Mouse (Mus musculus): Measurements from ENCODE around the gene Ctrb1. TPM values are rescaled to one million over a fixed set of nuclear protein-coding genes. Genes with fewer than 3 reads are reported as not detected.

The Ctrb1 gene
- polyA plus RNA-seq, 1 experiment from 2014 or later = not detected

GRCm38 (mm10) chr8:111715514-111715913 lies 24.7 kb upstream of the Ctrb1 start:
- H3K9me3 ChIP-seq = no peaks in the 10 kb centered on the region
- H3K9ac ChIP-seq = no peak overlapping the region
- no peaks in the 10 kb centered on the region for H3K27me3 ChIP-seq
- no peak overlapping the region for H3K4me3 ChIP-seq (replicated peaks)
- no peak overlapping the region for H3K4me2 ChIP-seq
- H3K27ac ChIP-seq = peak overlapping the region; percentile 98; the same call in 1 of the 2 replicates
- 91% methylated on average over 13 of the region's 13 CpGs for WGBS
- peaks cover 39% of the 10 kb centered on the region for H3K4me1 ChIP-seq
- ATAC-seq (ENCODE audit: low FRiP score) = no peak
- peaks cover 65% of the 10 kb centered on the region for H3K36me3 ChIP-seq (replicated peaks)

GRCm38 (mm10) chr8:111714295-111714694 lies 23.5 kb upstream of the Ctrb1 start:
- no peak overlapping the region for H3K4me2 ChIP-seq
- 98% methylated on average over 12 of the region's 12 CpGs for WGBS
- peaks cover 65% of the 10 kb centered on the region for H3K36me3 ChIP-seq (replicated peaks)
- no peaks in the 10 kb centered on the region for H3K9me3 ChIP-seq
- no peak for ATAC-seq (ENCODE audit: low FRiP score)
- no peak overlapping the region for H3K4me3 ChIP-seq (replicated peaks)
- H3K27me3 ChIP-seq = no peaks in the 10 kb centered on the region
- H3K27ac ChIP-seq = no peak overlapping the region
- H3K9ac ChIP-seq = no peak overlapping the region
- H3K4me1 ChIP-seq = peaks cover 39% of the 10 kb centered on the region

GRCm38 (mm10) chr8:111713817-111714216 lies 23.0 kb upstream of the Ctrb1 start:
- Histone ChIP-seq H3K4me1 (peaks cover 35% of the 10 kb centered on the region), H3K27ac (no peak overlapping the region), H3K9me3 (no peaks in the 10 kb centered on the region), H3K9ac (no peak overlapping the region), H3K36me3 (replicated peaks) (peaks cover 67% of the 10 kb centered on the region), H3K4me2 (no peak overlapping the region), H3K27me3 (no peaks in the 10 kb centered on the region), H3K4me3 (replicated peaks) (no peak overlapping the region)
- WGBS = 95% methylated on average over 25 of the region's 25 CpGs
- ATAC-seq (ENCODE audit: low FRiP score) = no peak

- no peaks in the 10 kb centered on the region for H3K27me3 ChIP-seq
- H3K9me3 ChIP-seq = no peaks in the 10 kb centered on the region
- H3K27ac ChIP-seq = no peak overlapping the region
- WGBS = 94% methylated on average over 11 of the region's 11 CpGs
- ATAC-seq (ENCODE audit: low FRiP score) = no peak
- peaks cover 32% of the 10 kb centered on the region for H3K4me1 ChIP-seq
- no peak overlapping the region for H3K9ac ChIP-seq
- H3K36me3 ChIP-seq (replicated peaks) = peaks cover 67% of the 10 kb centered on the region
- H3K4me2 ChIP-seq = no peak overlapping the region
- no peak overlapping the region for H3K4me3 ChIP-seq (replicated peaks)
Observed at GRCm38 (mm10) chr8:111713291-111713690, 22.5 kb upstream of the Ctrb1 start.

- Histone ChIP-seq H3K36me3 (replicated peaks) (peaks cover 67% of the 10 kb centered on the region), H3K4me2 (no peak overlapping the region), H3K4me1 (peaks cover 25% of the 10 kb centered on the region), H3K27me3 (no peaks in the 10 kb centered on the region), H3K9ac (no peak overlapping the region), H3K9me3 (no peaks in the 10 kb centered on the region), H3K27ac (no peak overlapping the region), H3K4me3 (replicated peaks) (no peak overlapping the region)
- ATAC-seq (ENCODE audit: low FRiP score) = no peak
- 83% methylated on average over 6 of the region's 6 CpGs for WGBS
Observed at GRCm38 (mm10) chr8:111712588-111712987, 21.8 kb upstream of the Ctrb1 start.

- H3K9ac ChIP-seq = no peak overlapping the region
- 86% methylated on average over 9 of the region's 9 CpGs for WGBS
Observed at GRCm38 (mm10) chr8:111712135-111712534, 21.3 kb upstream of the Ctrb1 start.

GRCm38 (mm10) chr8:111710777-111711485 lies 20.1 kb upstream of the Ctrb1 start:
- H3K9ac ChIP-seq = no peak overlapping the region
- H3K4me1 ChIP-seq = peaks cover 8% of the 10 kb centered on the region
- no peak overlapping the region for H3K4me2 ChIP-seq
- no peak overlapping the region for H3K4me3 ChIP-seq (replicated peaks)
- no peaks in the 10 kb centered on the region for H3K9me3 ChIP-seq
- WGBS = 92% methylated on average over 20 of the region's 20 CpGs
- H3K36me3 ChIP-seq (replicated peaks) = peaks cover 67% of the 10 kb centered on the region
- no peak overlapping the region for H3K27ac ChIP-seq
- ATAC-seq (ENCODE audit: low FRiP score) = no peak
- no peaks in the 10 kb centered on the region for H3K27me3 ChIP-seq

More at GRCm38 (mm10) chr8:111712135-111712534, 21.3 kb upstream of the Ctrb1 start:
- peaks cover 67% of the 10 kb centered on the region for H3K36me3 ChIP-seq (replicated peaks)
- H3K4me3 ChIP-seq (replicated peaks) = no peak overlapping the region
- no peak for ATAC-seq (ENCODE audit: low FRiP score)
- no peak overlapping the region for H3K27ac ChIP-seq
- H3K27me3 ChIP-seq = no peaks in the 10 kb centered on the region
- peaks cover 20% of the 10 kb centered on the region for H3K4me1 ChIP-seq
- H3K4me2 ChIP-seq = no peak overlapping the region
- no peaks in the 10 kb centered on the region for H3K9me3 ChIP-seq

- ATAC-seq (ENCODE audit: low FRiP score) = no peak
- no peak overlapping the region for H3K4me3 ChIP-seq (replicated peaks)
- WGBS = 91% methylated on average over 1 of the region's 1 CpGs
- H3K9me3 ChIP-seq = no peaks in the 10 kb centered on the region
- peaks cover 52% of the 10 kb centered on the region for H3K36me3 ChIP-seq (replicated peaks)
- no peak overlapping the region for H3K27ac ChIP-seq
- H3K4me1 ChIP-seq = no peaks in the 10 kb centered on the region
- H3K4me2 ChIP-seq = no peak overlapping the region
- no peak overlapping the region for H3K9ac ChIP-seq
- no peaks in the 10 kb centered on the region for H3K27me3 ChIP-seq
Observed at GRCm38 (mm10) chr8:111709223-111709622, 18.4 kb upstream of the Ctrb1 start.

- H3K27ac ChIP-seq = no peak overlapping the region
Observed at GRCm38 (mm10) chr8:111708265-111708664, 17.5 kb upstream of the Ctrb1 start.

GRCm38 (mm10) chr8:111705699-111706098 lies 14.9 kb upstream of the Ctrb1 start:
- Histone ChIP-seq H3K36me3 (replicated peaks) (peaks cover 18% of the 10 kb centered on the region), H3K9me3 (no peaks in the 10 kb centered on the region), H3K27ac (no peak overlapping the region), H3K9ac (no peak overlapping the region), H3K4me2 (no peak overlapping the region), H3K4me3 (replicated peaks) (no peak overlapping the region), H3K4me1 (no peaks in the 10 kb centered on the region), H3K27me3 (no peaks in the 10 kb centered on the region)
- WGBS = 74% methylated on average over 5 of the region's 5 CpGs
- ATAC-seq (ENCODE audit: low FRiP score) = no peak

More at GRCm38 (mm10) chr8:111708265-111708664, 17.5 kb upstream of the Ctrb1 start:
- H3K27me3 ChIP-seq = no peaks in the 10 kb centered on the region
- WGBS = 92% methylated on average over 6 of the region's 6 CpGs
- ATAC-seq (ENCODE audit: low FRiP score) = no peak
- no peak overlapping the region for H3K4me3 ChIP-seq (replicated peaks)
- no peak overlapping the region for H3K9ac ChIP-seq
- H3K36me3 ChIP-seq (replicated peaks) = peaks cover 42% of the 10 kb centered on the region
- no peak overlapping the region for H3K4me2 ChIP-seq
- no peaks in the 10 kb centered on the region for H3K4me1 ChIP-seq
- H3K9me3 ChIP-seq = no peaks in the 10 kb centered on the region

- H3K4me1 ChIP-seq = no peaks in the 10 kb centered on the region
- ATAC-seq (ENCODE audit: low FRiP score) = no peak
- no peaks in the 10 kb centered on the region for H3K9me3 ChIP-seq
- H3K4me2 ChIP-seq = no peak overlapping the region
- no peak overlapping the region for H3K27ac ChIP-seq
- no peak overlapping the region for H3K4me3 ChIP-seq (replicated peaks)
- 85% methylated on average over 3 of the region's 3 CpGs for WGBS
- H3K36me3 ChIP-seq (replicated peaks) = peaks cover 13% of the 10 kb centered on the region
- no peaks in the 10 kb centered on the region for H3K27me3 ChIP-seq
- no peak overlapping the region for H3K9ac ChIP-seq
Observed at GRCm38 (mm10) chr8:111705222-111705621, 14.4 kb upstream of the Ctrb1 start.

- H3K4me2 ChIP-seq = no peak overlapping the region
- H3K27ac ChIP-seq = no peak overlapping the region
- 91% methylated on average over 12 of the region's 12 CpGs for WGBS
- H3K36me3 ChIP-seq (replicated peaks) = peaks cover 7% of the 10 kb centered on the region
- no peak overlapping the region for H3K4me3 ChIP-seq (replicated peaks)
- no peaks in the 10 kb centered on the region for H3K4me1 ChIP-seq
- ATAC-seq (ENCODE audit: low FRiP score) = no peak
- no peaks in the 10 kb centered on the region for H3K27me3 ChIP-seq
- H3K9ac ChIP-seq = no peak overlapping the region
- no peaks in the 10 kb centered on the region for H3K9me3 ChIP-seq
Observed at GRCm38 (mm10) chr8:111704585-111704984, 13.8 kb upstream of the Ctrb1 start.

GRCm38 (mm10) chr8:111701380-111701779 lies 10.6 kb upstream of the Ctrb1 start:
- Histone ChIP-seq H3K4me3 (replicated peaks) (no peak overlapping the region), H3K9ac (no peak overlapping the region), H3K4me2 (no peak overlapping the region), H3K9me3 (no peaks in the 10 kb centered on the region), H3K27me3 (no peaks in the 10 kb centered on the region), H3K4me1 (no peaks in the 10 kb centered on the region), H3K36me3 (replicated peaks) (no peaks in the 10 kb centered on the region), H3K27ac (no peak overlapping the region)
- ATAC-seq (ENCODE audit: low FRiP score) = no peak
- 83% methylated on average over 9 of the region's 9 CpGs for WGBS
